Mouse (Mus musculus): ENCODE measurements around the gene Neto2.

Gene Neto2

DNA sequence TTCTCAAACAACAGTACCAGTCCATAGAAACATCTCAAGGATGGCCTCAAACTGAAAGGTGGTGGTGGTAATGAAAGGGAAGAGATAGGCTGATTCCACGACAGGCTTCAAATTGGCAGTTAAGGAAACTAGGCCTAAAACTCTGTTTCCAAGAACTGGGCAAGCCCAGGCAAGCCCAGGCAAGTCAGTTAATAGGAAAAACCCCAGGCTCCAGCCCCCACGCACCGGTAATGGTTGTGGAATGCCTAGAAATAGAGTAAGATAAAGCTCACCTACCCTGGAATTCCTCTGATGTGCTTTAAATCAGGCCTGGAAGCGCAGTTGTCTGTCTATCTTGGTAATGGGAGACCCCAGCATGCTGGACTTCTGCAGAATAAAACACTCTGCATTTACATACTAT is 98.0 kb downstream of the Neto2 start:
- no peak for DNase-seq (ENCODE audit: low spot score)

- DNase-seq (ENCODE audit: low spot score): no peak
These were observed 99.0 kb downstream of the Neto2 start for GRCm38 (mm10) chr8:85601741-85602140.

DNA sequence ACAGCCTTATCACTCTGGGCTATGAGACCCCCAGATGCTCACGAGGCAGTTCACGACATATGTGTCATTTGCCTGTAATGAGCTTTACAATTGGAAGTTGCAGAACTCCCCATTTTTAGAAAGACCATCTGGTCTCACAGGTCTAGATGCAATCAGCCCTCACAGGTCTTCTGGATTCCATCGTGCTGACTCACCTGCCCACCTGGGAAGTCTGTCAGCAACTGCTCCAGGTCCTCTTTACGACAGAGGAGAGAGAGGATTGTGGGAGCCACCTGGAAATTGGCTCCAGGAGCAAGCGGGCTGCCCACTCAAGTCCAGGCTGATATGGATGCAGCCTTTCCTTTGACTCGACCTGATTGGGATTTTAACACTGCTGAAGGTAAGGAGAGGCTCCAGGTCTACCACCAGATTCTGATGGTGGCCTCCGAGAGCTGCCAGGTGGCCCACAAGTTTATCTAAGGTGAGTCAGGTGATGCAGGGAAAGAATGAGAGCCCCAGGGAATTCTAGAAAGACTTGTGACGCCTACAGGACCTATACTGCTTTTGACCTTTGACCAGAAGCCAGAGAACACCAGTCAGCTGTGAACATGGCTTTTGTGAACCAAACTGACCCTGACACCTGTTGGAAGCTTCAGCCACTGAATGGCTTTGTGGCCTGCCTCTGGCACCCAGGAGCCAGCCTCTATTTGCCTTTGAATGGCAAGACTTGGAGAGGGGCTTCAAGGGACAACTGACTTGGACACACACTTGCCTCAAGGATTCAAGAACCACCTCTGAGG is 103.1 kb downstream of the Neto2 start:
- no peak for DNase-seq (ENCODE audit: low spot score)

DNA sequence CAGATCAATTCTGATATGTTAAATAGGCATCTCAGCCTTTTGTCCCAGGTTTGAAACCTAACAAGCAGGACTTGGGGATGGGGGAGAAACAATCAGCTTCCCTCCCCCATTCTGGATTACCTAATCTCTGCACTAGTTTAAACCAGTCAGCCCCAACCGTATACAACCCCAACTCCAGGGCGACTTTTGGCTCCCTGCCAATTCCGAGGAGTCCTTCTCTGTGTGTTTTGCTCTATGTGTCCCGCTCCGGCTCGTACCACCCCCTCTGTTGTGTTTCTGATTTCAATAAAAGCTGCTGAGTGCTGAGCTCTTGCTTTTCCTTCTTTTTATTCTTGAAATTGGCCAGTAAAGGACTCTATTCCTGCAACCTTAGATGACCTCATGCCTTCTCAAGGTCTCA is 105.3 kb downstream of the Neto2 start:
- DNase-seq (ENCODE audit: low spot score): peak; percentile 71

GRCm38 (mm10) chr8:85594983-85595382 is 105.7 kb downstream of the Neto2 start:
- no peak for DNase-seq (ENCODE audit: low spot score)

DNA sequence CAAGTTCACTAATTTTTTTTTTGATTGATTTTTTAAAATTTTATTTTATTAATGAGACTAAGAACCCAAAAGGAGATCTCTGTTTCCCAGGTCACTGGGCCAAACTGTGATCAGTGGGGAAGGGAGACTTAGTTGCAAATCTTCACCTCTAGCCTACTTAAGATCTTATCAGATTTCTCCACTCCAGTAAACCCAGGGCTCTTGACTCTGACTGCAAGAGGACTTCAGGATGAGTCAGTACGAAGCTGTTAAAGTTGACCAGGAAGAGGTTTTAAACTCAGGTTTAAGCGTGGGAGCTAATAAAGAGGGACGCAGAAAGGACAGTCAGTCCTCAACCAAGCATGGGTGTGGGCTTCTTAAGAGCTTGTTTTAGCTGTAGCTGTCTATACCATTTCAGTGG is 107.4 kb downstream of the Neto2 start:
- DNase-seq (ENCODE audit: low spot score): no peak

DNA sequence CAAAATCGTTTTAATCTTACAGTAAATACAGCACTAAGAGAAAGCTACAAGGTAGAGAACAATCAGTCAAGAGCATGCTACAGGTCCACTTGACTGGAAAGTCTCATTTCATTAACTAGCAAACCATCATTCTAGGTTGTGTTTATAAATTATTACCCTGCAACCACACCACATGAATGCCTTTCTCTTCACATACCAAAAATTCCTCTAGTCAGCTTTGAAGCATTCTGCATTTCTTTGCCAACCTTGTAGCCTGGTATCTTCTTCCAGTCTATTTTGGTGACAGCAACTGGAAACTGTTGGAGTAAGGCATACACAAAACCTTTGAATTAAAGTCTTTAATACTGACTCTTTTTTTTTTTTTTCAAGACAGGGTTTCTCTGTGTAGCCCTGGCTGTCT is 109.2 kb downstream of the Neto2 start:
- DNase-seq (ENCODE audit: low spot score): no peak

DNA sequence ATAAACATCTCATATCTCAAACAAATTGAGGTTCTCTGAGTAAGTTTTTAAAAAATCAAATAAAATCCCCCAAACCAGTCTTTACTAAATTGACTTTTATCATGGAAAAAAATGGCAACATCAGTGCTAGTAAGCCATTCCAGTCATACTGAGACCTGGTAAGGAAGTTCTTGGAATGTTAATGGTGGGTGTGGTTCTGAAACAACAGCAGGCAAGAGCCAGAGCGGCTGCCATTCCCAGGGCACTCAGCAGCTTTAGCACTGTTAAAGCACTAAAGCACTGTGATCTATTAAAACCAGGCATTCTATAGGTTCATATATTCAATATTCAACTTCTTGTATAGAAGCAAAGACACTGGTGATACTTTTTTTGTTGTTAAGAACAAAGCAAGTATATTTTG is 110.5 kb downstream of the Neto2 start:
- DNase-seq (ENCODE audit: low spot score): no peak

- DNase-seq (ENCODE audit: low spot score): no peak
These were observed 112.1 kb downstream of the Neto2 start for GRCm38 (mm10) chr8:85588596-85588995.
